Mouse (Mus musculus) hindbrain, embryonic 11.5 days (tissue): ENCODE data around the gene Srek1ip1. TPM values are rescaled to one million over a fixed set of nuclear protein-coding genes. Genes with fewer than 3 reads are reported as not detected.

Source experiments
- ATAC-seq: fragments of 200-750 bp; cut with Nextera tagmentation; 2 replicates; pipeline ENCODE4 v1.8.0; 2017; ENCODE audit warnings: mild to moderate bottlenecking, moderate TSS enrichment, moderate library complexity; ENCODE audit not compliant: low FRiP score
- DNase-seq: peaks from one replicate; pipeline ENCODE4 v3.0.0-alpha.2; 2015; ENCODE audit warnings: low spot score
- H3K27ac ChIP-seq: fragments of 300-500 bp; sonication (generic); 2 replicates; pipeline ENCODE4 v1.5.1; 2014; ENCODE audit warnings: mild to moderate bottlenecking, low read depth, low read length
- H3K27me3 ChIP-seq: fragments of 300-500 bp; sonication (generic); 2 replicates; pipeline ENCODE4 v1.6.1; 2014; ENCODE audit warnings: mild to moderate bottlenecking, low read length, moderate library complexity, mixed read lengths; ENCODE audit not compliant: control insufficient read depth, insufficient read depth
- H3K36me3 ChIP-seq: fragments of 300-500 bp; sonication (generic); 2 replicates; pipeline ENCODE4 v1.6.1; 2014; ENCODE audit warnings: mild to moderate bottlenecking, low read length, moderate library complexity, mixed read lengths; ENCODE audit not compliant: control insufficient read depth, insufficient read depth
- H3K4me1 ChIP-seq: fragments of 300-500 bp; sonication (generic); replicated peaks from 2 replicates; pipeline ENCODE4 v1.6.1; 2014; ENCODE audit warnings: low read length, mixed read lengths; ENCODE audit not compliant: control insufficient read depth, insufficient read depth
- H3K4me2 ChIP-seq: fragments of 300-500 bp; sonication (generic); replicated peaks from 2 replicates; pipeline ENCODE4 v1.6.1; 2014; ENCODE audit warnings: mild to moderate bottlenecking, low read depth, low read length
- H3K4me3 ChIP-seq: fragments of 300-500 bp; sonication (generic); 2 replicates; pipeline ENCODE4 v1.5.1; 2014; ENCODE audit warnings: low read depth, low read length
- H3K9ac ChIP-seq: fragments of 300-500 bp; sonication (generic); 2 replicates; pipeline ENCODE4 v1.6.1; 2014; ENCODE audit warnings: low read depth, low read length
- H3K9me3 ChIP-seq: fragments of 300-500 bp; sonication (generic); 2 replicates; pipeline ENCODE4 v1.6.1; 2016; ENCODE audit warnings: low read length; ENCODE audit not compliant: control insufficient read depth
- WGBS: fragments of 180-500 bp; shearing (Covaris S2); extraction: QIAGEN DNeasy Blood & Tissue Kit; methylation state at CpG from one replicate; pipeline ENCODE4 v1.1.7; 2014; 5-methylcytosine and 5-hydroxymethylcytosine counted together
- polyA plus RNA-seq: library from polyadenylated mRNA; unstranded; fragments of >200 nt; fragmentation: Nextera tagmentation; extraction: Ambion mirVana; gene quantifications from 2 replicates; pipeline ENCODE4 v1.2.1, GENCODE M21; 2014

The Srek1ip1 gene
- 17.8 and 19.7 TPM in 2 replicates for polyA plus RNA-seq

- 92% methylated on average over 11 of the region's 11 CpGs for WGBS
- Histone ChIP-seq H3K9me3 (no peaks in the 10 kb centered on the region), H3K4me1 (no peaks in the 10 kb centered on the region), H3K9ac (no peak within 1 kb of the TSS), H3K27ac (no peak within 1 kb of the TSS), H3K4me3 (no peak within 1 kb of the TSS), H3K27me3 (no peaks in the 10 kb centered on the region), H3K36me3 (no peaks in the 10 kb centered on the region), H3K4me2 (no peak within 1 kb of the TSS)
- DNase-seq, result no peak
- no peak for ATAC-seq
These were observed at the start of gene Srek1ip1 for GRCm38 (mm10) chr13:104792184-104792583. Gene Srek1ip1 (plus strand): TSS chr13:104792484.

- ATAC-seq, result no peak
- Histone ChIP-seq H3K4me3 (no peak overlapping the region), H3K36me3 (no peaks in the 10 kb centered on the region), H3K27ac (no peak overlapping the region), H3K9me3 (no peaks in the 10 kb centered on the region), H3K4me1 (no peaks in the 10 kb centered on the region), H3K27me3 (no peaks in the 10 kb centered on the region), H3K4me2 (no peak overlapping the region), H3K9ac (no peak overlapping the region)
- 83% methylated on average over 4 of the region's 4 CpGs for WGBS
- DNase-seq, result no peak
These were observed 49.4 kb upstream of the Srek1ip1 start for GRCm38 (mm10) chr13:104742866-104743265.

DNA sequence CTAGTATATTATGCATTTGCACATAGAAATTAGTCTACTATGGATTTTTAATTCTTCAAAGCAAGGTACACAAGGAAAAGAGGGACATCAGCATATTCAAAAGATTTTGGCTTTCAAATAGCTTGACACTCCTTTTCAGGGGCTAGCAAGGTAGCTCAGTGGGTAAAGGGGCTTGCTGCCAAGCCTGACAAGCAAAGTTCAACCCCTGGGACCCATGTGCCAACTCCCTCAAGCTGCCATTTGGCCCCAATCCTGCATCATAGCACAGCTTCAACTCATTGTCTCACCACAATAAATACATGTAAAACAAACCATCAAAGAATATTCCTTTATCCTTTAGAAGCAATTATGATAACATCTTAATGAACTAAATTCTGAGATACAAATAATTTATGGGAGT lies 45.3 kb upstream of the Srek1ip1 start:
- Histone ChIP-seq H3K4me3 (no peak overlapping the region), H3K9me3 (no peaks in the 10 kb centered on the region)

DNA sequence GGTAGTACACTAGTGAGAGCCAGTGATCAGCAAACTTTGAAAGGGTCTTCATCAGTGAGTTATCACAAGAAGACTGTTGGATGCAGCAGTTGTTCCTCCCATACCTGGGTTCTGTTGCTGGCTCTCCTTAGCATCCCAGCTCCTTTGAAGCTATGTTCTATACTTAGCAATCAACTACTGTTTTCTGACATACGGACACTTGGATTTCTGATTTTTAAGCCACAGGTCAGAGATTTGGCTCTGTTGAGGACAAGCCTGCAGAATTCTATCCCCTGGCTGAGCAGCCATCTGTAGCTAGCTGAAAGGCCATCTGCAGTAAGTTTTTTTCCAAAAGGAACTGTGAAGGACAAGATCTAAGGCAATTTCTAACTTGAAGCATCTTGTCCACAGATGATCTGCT lies 32.9 kb upstream of the Srek1ip1 start:
- no peak overlapping the region for H3K4me3 ChIP-seq
- no peaks in the 10 kb centered on the region for H3K27me3 ChIP-seq
- DNase-seq (no peak), ATAC-seq (no peak)
- 83% methylated on average over 1 of the region's 1 CpGs for WGBS
- no peaks in the 10 kb centered on the region for H3K36me3 ChIP-seq
- H3K9ac ChIP-seq, result no peak overlapping the region
- no peak overlapping the region for H3K4me2 ChIP-seq
- no peaks in the 10 kb centered on the region for H3K4me1 ChIP-seq
- H3K27ac ChIP-seq, result no peak overlapping the region
- no peaks in the 10 kb centered on the region for H3K9me3 ChIP-seq

More for the DNA sequence above, 45.3 kb upstream of the Srek1ip1 start:
- Histone ChIP-seq H3K27ac (no peak overlapping the region), H3K27me3 (no peaks in the 10 kb centered on the region), H3K9ac (no peak overlapping the region), H3K4me2 (no peak overlapping the region), H3K36me3 (no peaks in the 10 kb centered on the region), H3K4me1 (no peaks in the 10 kb centered on the region)
- no peak for ATAC-seq
- no peak for DNase-seq

DNA sequence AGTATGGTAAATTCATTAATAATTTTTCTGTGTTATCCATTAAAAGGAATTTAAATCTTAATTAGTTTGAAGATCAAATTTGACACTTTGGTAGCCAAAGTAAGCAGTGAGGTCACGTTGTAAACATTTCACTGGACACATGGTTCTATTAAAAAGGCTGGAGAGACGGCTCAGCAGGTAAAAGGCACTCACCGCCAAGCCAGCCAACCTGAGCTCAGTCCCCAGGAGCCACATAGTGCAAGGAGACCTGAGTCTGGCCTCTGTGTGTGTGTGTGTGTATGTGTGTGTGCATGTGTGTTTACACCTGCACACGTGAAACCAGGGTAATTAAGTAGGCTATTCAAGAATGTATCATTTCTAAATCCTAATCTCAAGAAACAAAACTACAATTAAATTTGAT lies 29.9 kb upstream of the Srek1ip1 start:
- no peak overlapping the region for H3K9ac ChIP-seq
- H3K27me3 ChIP-seq, result no peaks in the 10 kb centered on the region
- 92% methylated on average over 4 of the region's 4 CpGs for WGBS
- H3K9me3 ChIP-seq, result no peaks in the 10 kb centered on the region
- no peak overlapping the region for H3K4me3 ChIP-seq
- H3K4me2 ChIP-seq, result no peak overlapping the region
- no peak overlapping the region for H3K27ac ChIP-seq
- no peak for DNase-seq
- H3K4me1 ChIP-seq, result no peaks in the 10 kb centered on the region
- no peaks in the 10 kb centered on the region for H3K36me3 ChIP-seq
- no peak for ATAC-seq

DNA sequence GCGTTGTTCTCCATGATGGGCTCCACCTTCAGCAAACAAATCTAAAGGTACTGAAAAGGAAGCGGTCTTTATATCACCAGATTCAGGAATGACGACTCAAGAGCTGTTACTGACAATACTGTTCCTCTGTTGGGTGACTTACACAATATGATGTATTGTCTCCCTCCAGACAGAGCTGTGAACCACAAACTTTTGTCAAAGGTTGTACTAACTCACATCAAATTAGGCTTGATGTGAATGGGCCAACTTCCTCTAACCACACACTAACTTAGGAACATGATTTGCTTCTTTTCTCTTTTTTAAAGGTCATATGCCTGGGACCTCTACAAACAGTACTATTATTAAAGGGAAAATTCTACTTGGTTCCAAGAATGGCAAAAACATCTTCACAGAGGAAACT lies 29.1 kb upstream of the Srek1ip1 start:
- ATAC-seq, result no peak
- H3K27me3 ChIP-seq, result no peaks in the 10 kb centered on the region
- no peak for DNase-seq
- no peak overlapping the region for H3K4me3 ChIP-seq
- WGBS, result 86% methylated on average over 3 of the region's 3 CpGs
- H3K27ac ChIP-seq, result no peak overlapping the region
- no peak overlapping the region for H3K4me2 ChIP-seq
- no peaks in the 10 kb centered on the region for H3K4me1 ChIP-seq
- no peak overlapping the region for H3K9ac ChIP-seq
- no peaks in the 10 kb centered on the region for H3K36me3 ChIP-seq
- H3K9me3 ChIP-seq, result no peaks in the 10 kb centered on the region

- Histone ChIP-seq H3K9ac (no peak overlapping the region), H3K9me3 (no peaks in the 10 kb centered on the region), H3K27me3 (no peaks in the 10 kb centered on the region), H3K4me3 (no peak overlapping the region), H3K4me2 (no peak overlapping the region), H3K27ac (no peak overlapping the region), H3K4me1 (no peaks in the 10 kb centered on the region), H3K36me3 (no peaks in the 10 kb centered on the region)
- ATAC-seq (no peak), DNase-seq (no peak)
- 79% methylated on average over 1 of the region's 1 CpGs for WGBS
These were observed 13.1 kb upstream of the Srek1ip1 start for GRCm38 (mm10) chr13:104779104-104779670.

DNA sequence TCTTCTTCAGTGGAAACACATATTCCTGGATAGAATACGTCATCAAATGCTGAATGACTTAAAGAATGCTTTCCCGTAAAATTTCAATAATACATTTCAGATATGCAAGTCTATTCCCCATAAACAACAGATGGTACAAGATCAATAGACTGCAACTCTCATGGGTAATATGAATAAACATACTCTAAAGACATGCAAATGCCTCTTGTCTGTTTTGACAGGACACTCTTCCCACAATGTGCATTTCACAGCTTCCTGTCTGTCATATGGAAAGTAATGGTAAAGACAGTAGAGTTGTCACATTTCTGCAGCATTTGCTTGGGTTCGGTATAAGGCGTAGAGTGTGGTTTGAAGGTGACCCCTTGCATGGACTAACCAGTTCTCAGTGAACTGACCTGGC lies 5.0 kb upstream of the Srek1ip1 start:
- ATAC-seq (no peak), DNase-seq (no peak)
- H3K36me3 ChIP-seq, result no peaks in the 10 kb centered on the region
- H3K27me3 ChIP-seq, result no peaks in the 10 kb centered on the region
- no peaks in the 10 kb centered on the region for H3K9me3 ChIP-seq
- H3K4me2 ChIP-seq, result no peak overlapping the region
- no peak overlapping the region for H3K4me3 ChIP-seq
- H3K27ac ChIP-seq, result no peak overlapping the region
- WGBS, result 87% methylated on average over 4 of the region's 4 CpGs
- no peaks in the 10 kb centered on the region for H3K4me1 ChIP-seq
- no peak overlapping the region for H3K9ac ChIP-seq

DNA sequence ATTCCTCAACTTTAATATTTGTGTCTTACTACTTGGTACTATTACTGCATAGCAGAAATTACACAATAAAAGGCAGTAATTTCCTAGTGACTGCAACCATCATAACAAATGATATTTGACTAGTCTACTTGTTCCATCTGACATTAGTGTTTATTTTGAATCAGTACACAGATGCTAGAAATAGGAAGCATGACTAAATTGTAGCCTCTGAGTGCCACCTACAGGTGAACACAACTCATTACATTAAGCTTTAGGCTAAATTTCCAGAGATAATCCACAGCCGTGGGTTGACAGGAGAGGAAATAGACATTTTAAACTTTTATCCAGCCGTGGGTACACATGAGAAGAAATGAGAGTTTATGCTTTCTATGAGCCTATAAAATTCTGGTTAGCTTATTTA lies 2.6 kb upstream of the Srek1ip1 start:
- H3K4me3 ChIP-seq, result no peak overlapping the region
- WGBS, result 28% methylated on average over 2 of the region's 2 CpGs
- DNase-seq (peak; percentile 58), ATAC-seq (peak; percentile 71)
- no peaks in the 10 kb centered on the region for H3K9me3 ChIP-seq
- H3K27me3 ChIP-seq, result no peaks in the 10 kb centered on the region
- no peaks in the 10 kb centered on the region for H3K4me1 ChIP-seq
- no peak overlapping the region for H3K9ac ChIP-seq
- no peaks in the 10 kb centered on the region for H3K36me3 ChIP-seq
- H3K27ac ChIP-seq, result no peak overlapping the region
- H3K4me2 ChIP-seq, result no peak overlapping the region
